Mouse (Mus musculus): ENCODE data around the gene Dyrk2. TPM values are rescaled to one million over a fixed set of nuclear protein-coding genes. Genes with fewer than 3 reads are reported as not detected.

The Dyrk2 gene
- polyA plus RNA-seq, 1 experiment from 2014 or later: 10.0 TPM

- Histone ChIP-seq H3K4me1 (replicated peaks) (peaks cover 37% of the 10 kb centered on the region), H3K4me2 (peak overlapping the region; percentile 65), H3K4me3 (peak overlapping the region; percentile 99), H3K9ac (peak overlapping the region; percentile 100), H3K9me3 (replicated peaks) (no peaks in the 10 kb centered on the region), H3K27me3 (no peaks in the 10 kb centered on the region), H3K27ac (peak overlapping the region; percentile 99), H3K36me3 (peaks cover 12% of the 10 kb centered on the region)
- peak; percentile 16; the same call in 1 of the 2 replicates for ATAC-seq (replicated peaks; ENCODE audit: insufficient number of reproducible peaks, insufficient read depth, low FRiP score, low read depth)
- WGBS: under 1% methylated on average over 60 of the region's 62 CpGs
Observed at GRCm38 (mm10) chr10:118867896-118868600, 2.0 kb downstream of the Dyrk2 start.

GRCm38 (mm10) chr10:118867304-118867895 is 2.6 kb downstream of the Dyrk2 start:
- peak overlapping the region; percentile 99 for H3K27ac ChIP-seq
- H3K27me3 ChIP-seq: no peaks in the 10 kb centered on the region
- H3K4me3 ChIP-seq: peak overlapping the region; percentile 99
- peak overlapping the region; percentile 65 for H3K4me2 ChIP-seq
- WGBS: 11% methylated on average over 16 of the region's 16 CpGs
- no peaks in the 10 kb centered on the region for H3K9me3 ChIP-seq (replicated peaks)
- H3K36me3 ChIP-seq: peaks cover 16% of the 10 kb centered on the region
- ATAC-seq (replicated peaks; ENCODE audit: insufficient number of reproducible peaks, insufficient read depth, low FRiP score, low read depth): no peak
- H3K4me1 ChIP-seq (replicated peaks): peaks cover 44% of the 10 kb centered on the region
- H3K9ac ChIP-seq: peak overlapping the region; percentile 100

DNA sequence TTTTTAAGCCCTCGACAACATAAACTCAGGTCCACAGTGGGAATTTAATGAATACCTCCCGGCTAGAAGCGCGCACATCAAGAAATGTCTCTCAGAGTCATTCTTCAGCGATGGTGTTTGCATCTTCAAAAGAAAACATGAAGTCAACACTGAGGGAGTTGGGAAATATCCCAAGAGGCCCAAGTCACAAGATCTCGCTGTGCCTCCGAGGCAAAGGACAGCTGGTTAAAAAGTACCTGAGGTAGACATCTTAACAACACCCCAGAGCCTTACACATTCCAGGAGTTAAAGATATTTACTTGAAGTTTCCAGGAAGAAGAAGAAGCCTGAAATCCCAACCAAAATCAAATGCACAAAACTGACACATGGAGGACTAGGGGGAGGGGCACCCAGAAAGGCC is 5.0 kb downstream of the Dyrk2 start:
- H3K4me1 ChIP-seq (replicated peaks): peaks cover 43% of the 10 kb centered on the region
- H3K4me2 ChIP-seq: no peak overlapping the region
- 90% methylated on average over 7 of the region's 7 CpGs for WGBS
- H3K36me3 ChIP-seq: peaks cover 37% of the 10 kb centered on the region
- no peak overlapping the region for H3K4me3 ChIP-seq
- H3K27ac ChIP-seq: no peak overlapping the region
- H3K27me3 ChIP-seq: no peaks in the 10 kb centered on the region
- H3K9me3 ChIP-seq (replicated peaks): no peaks in the 10 kb centered on the region
- no peak for ATAC-seq (replicated peaks; ENCODE audit: insufficient number of reproducible peaks, insufficient read depth, low FRiP score, low read depth)
- H3K9ac ChIP-seq: no peak overlapping the region

- peaks cover 50% of the 10 kb centered on the region for H3K36me3 ChIP-seq
- H3K4me1 ChIP-seq (replicated peaks): peaks cover 46% of the 10 kb centered on the region
- H3K27me3 ChIP-seq: no peaks in the 10 kb centered on the region
Observed at GRCm38 (mm10) chr10:118863611-118864010, 6.4 kb downstream of the Dyrk2 start.

GRCm38 (mm10) chr10:118862233-118862632 is 7.8 kb downstream of the Dyrk2 start:
- Histone ChIP-seq H3K27me3 (no peaks in the 10 kb centered on the region), H3K4me2 (no peak overlapping the region), H3K4me3 (no peak overlapping the region), H3K27ac (peak overlapping the region; percentile 21; the same call in 1 of the 2 replicates), H3K36me3 (peaks cover 55% of the 10 kb centered on the region), H3K9me3 (replicated peaks) (no peaks in the 10 kb centered on the region), H3K4me1 (replicated peaks) (peaks cover 50% of the 10 kb centered on the region), H3K9ac (no peak overlapping the region)
- 42% methylated on average over 4 of the region's 4 CpGs for WGBS
- no peak for ATAC-seq (replicated peaks; ENCODE audit: insufficient number of reproducible peaks, insufficient read depth, low FRiP score, low read depth)

More at GRCm38 (mm10) chr10:118863611-118864010, 6.4 kb downstream of the Dyrk2 start:
- Histone ChIP-seq H3K9ac (no peak overlapping the region), H3K4me2 (no peak overlapping the region), H3K27ac (no peak overlapping the region), H3K9me3 (replicated peaks) (no peaks in the 10 kb centered on the region), H3K4me3 (no peak overlapping the region)
- ATAC-seq (replicated peaks; ENCODE audit: insufficient number of reproducible peaks, insufficient read depth, low FRiP score, low read depth): no peak
- WGBS: 81% methylated on average over 8 of the region's 8 CpGs

DNA sequence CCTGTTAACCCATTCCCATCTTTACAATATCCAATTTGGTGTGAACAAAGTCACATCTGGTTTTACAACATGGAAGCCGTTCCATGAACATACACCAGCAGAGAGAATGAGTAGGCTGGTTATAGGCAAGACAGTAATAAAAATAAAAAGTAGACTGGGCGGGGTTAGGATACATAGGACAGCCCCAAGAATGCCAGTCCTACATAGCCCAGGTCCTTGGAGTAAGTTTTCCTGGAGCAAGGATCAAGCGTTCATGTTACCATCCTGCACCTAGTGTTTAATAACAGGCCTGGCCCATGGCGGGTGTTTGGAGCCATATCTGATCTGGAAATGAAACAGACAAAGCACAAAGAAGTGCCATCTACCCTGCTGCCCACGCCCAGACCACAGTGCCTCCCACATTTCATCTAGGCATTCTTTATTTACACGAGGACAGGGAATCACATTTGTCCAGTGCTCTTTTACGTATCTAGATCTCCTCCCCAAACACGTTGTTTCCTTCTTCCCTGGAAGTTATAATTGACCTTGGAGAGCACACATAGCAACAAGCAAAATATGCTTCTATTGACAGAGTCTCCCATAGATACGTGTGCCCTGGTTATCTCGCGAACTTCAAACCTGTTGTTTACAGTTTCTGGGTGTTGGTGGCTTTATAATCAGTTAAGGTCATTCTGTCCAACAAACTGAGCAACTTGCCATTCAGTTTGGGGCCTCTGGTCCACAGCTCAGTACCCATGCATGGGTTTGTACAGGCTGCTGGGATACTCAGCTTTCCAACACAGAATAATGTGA is 8.6 kb downstream of the Dyrk2 start:
- 80% methylated on average over 11 of the region's 11 CpGs for WGBS
- Histone ChIP-seq H3K27me3 (no peaks in the 10 kb centered on the region), H3K4me1 (replicated peaks) (peaks cover 43% of the 10 kb centered on the region), H3K9me3 (replicated peaks) (no peaks in the 10 kb centered on the region), H3K4me2 (no peak overlapping the region), H3K27ac (peak overlapping the region; percentile 13; the same call in 1 of the 2 replicates), H3K4me3 (no peak overlapping the region), H3K36me3 (peaks cover 58% of the 10 kb centered on the region), H3K9ac (no peak overlapping the region)
- ATAC-seq (replicated peaks; ENCODE audit: insufficient number of reproducible peaks, insufficient read depth, low FRiP score, low read depth): no peak

GRCm38 (mm10) chr10:118859655-118860054 is 10.4 kb downstream of the Dyrk2 start:
- WGBS: 90% methylated on average over 21 of the region's 21 CpGs
- Histone ChIP-seq H3K36me3 (peaks cover 58% of the 10 kb centered on the region), H3K4me2 (no peak overlapping the region), H3K9ac (no peak overlapping the region), H3K27me3 (no peaks in the 10 kb centered on the region), H3K9me3 (replicated peaks) (no peaks in the 10 kb centered on the region), H3K27ac (peak overlapping the region; percentile 3; the same call in 1 of the 2 replicates), H3K4me1 (replicated peaks) (peaks cover 35% of the 10 kb centered on the region), H3K4me3 (no peak overlapping the region)
- ATAC-seq (replicated peaks; ENCODE audit: insufficient number of reproducible peaks, insufficient read depth, low FRiP score, low read depth): no peak

DNA sequence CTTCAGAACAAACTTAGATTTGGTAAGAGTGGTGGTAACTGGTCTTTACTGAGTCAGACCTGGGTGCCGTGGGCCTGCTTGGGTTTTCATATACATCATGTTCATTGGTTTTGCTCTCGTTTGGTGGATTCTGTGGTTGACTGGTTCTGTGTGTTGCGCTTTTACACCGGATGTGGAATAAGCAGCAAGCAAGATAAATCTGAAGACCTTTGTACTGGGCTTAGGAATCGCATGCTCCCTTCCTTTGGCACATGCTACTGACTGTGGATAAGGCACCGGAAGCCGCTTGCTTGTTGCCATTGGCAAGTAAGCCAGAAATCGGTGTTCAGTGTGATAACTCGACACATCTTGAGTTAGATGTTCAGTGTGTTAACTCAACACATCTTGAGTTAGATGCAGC is 15.4 kb downstream of the Dyrk2 start:
- Histone ChIP-seq H3K36me3 (peaks cover 18% of the 10 kb centered on the region), H3K4me1 (replicated peaks) (peaks cover 13% of the 10 kb centered on the region), H3K4me3 (no peak overlapping the region), H3K9me3 (replicated peaks) (no peaks in the 10 kb centered on the region), H3K9ac (no peak overlapping the region), H3K27me3 (no peaks in the 10 kb centered on the region), H3K4me2 (no peak overlapping the region), H3K27ac (no peak overlapping the region)
- no peak for ATAC-seq (replicated peaks; ENCODE audit: insufficient number of reproducible peaks, insufficient read depth, low FRiP score, low read depth)
- 77% methylated on average over 9 of the region's 9 CpGs for WGBS

- WGBS: 80% methylated on average over 16 of the region's 16 CpGs
- Histone ChIP-seq H3K27me3 (no peaks in the 10 kb centered on the region), H3K36me3 (0 out of 2 replicates have a peak, but pooled peaks cover 4% of the 10 kb centered on the region), H3K9me3 (replicated peaks) (no peaks in the 10 kb centered on the region), H3K9ac (no peak overlapping the region), H3K27ac (no peak overlapping the region), H3K4me2 (no peak overlapping the region), H3K4me1 (replicated peaks) (0 out of 2 replicates have a peak, but pooled peaks cover 4% of the 10 kb centered on the region), H3K4me3 (no peak overlapping the region)
- ATAC-seq (replicated peaks; ENCODE audit: insufficient number of reproducible peaks, insufficient read depth, low FRiP score, low read depth): no peak
Observed at GRCm38 (mm10) chr10:118852554-118852953, 17.5 kb downstream of the Dyrk2 start.

DNA sequence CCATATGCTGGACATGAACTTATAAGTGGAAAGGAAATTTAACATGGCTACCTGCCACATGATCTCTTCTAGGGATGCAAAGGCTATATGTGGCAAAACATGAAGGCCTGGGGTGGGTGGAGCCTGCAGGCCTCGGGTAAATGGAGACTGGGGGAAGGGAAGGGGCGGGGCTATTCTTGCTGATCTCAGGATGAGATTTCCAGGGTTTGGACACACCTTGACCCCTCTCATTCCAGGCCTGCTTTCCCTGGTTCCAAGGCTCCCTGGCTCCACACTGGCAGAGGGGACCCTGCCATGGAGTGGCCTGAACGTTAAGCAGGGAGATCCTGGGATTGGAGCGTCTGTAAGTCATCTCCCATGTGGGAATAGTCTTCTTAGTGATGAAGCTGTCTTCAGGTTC is 21.5 kb downstream of the Dyrk2 start:
- no peaks in the 10 kb centered on the region for H3K36me3 ChIP-seq
- WGBS: 71% methylated on average over 4 of the region's 4 CpGs
- no peak overlapping the region for H3K4me2 ChIP-seq
- no peak overlapping the region for H3K4me3 ChIP-seq
- H3K27me3 ChIP-seq: no peaks in the 10 kb centered on the region
- no peak for ATAC-seq (replicated peaks; ENCODE audit: insufficient number of reproducible peaks, insufficient read depth, low FRiP score, low read depth)
- H3K9ac ChIP-seq: no peak overlapping the region
- peaks cover 10% of the 10 kb centered on the region for H3K4me1 ChIP-seq (replicated peaks)
- no peaks in the 10 kb centered on the region for H3K9me3 ChIP-seq (replicated peaks)
- H3K27ac ChIP-seq: no peak overlapping the region

DNA sequence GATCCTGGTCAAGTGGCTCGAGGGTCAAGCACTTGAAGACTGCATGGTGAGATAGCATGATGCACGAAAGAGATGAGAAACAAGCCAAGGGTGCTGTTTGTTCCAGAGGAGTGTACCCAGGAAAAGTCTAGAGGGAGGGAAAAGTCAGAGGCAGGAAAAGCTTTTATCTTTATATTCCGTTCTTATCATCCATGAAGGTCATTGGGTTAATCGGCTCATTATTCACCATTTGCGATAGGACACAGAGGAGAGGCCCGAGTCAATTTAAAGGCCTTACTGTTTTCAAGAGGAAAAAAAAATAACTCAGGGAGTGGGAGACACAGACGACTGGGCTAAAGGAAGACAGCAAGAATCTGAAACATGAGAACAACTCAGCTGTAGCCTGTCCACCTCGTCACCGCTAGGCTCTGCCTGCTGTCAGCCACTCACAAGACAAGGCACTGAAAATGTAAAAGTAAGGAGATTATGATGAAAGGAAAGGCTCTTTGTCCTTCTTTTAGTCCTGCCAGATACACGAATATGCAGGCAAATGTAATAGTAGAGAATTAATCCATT is 22.9 kb downstream of the Dyrk2 start:
- Histone ChIP-seq H3K36me3 (no peaks in the 10 kb centered on the region), H3K27me3 (no peaks in the 10 kb centered on the region), H3K4me1 (replicated peaks) (peaks cover 10% of the 10 kb centered on the region), H3K4me3 (no peak overlapping the region), H3K9ac (no peak overlapping the region), H3K27ac (peak overlapping the region; percentile 6; the same call in 1 of the 2 replicates), H3K9me3 (replicated peaks) (no peaks in the 10 kb centered on the region), H3K4me2 (no peak overlapping the region)
- WGBS: 13% methylated on average over 10 of the region's 10 CpGs
- ATAC-seq (replicated peaks; ENCODE audit: insufficient number of reproducible peaks, insufficient read depth, low FRiP score, low read depth): no peak

All from heart, embryonic 15.5 days (tissue).